Mouse (Mus musculus): ENCODE results near the gene Atad1.
"Not testable (repeated sequence)": the region's sequence is repeated elsewhere in the genome, so short reads cannot be mapped to it uniquely, and the experiment has no call there.

The Atad1 gene

GRCm38 (mm10) chr19:32739686-32740085 is at the start of gene Atad1:
Gene Atad1, minus strand, starts transcription at chr19:32739786.
- DNase-seq (ENCODE audit: low spot score in 2 of 2), result no peak

DNA sequence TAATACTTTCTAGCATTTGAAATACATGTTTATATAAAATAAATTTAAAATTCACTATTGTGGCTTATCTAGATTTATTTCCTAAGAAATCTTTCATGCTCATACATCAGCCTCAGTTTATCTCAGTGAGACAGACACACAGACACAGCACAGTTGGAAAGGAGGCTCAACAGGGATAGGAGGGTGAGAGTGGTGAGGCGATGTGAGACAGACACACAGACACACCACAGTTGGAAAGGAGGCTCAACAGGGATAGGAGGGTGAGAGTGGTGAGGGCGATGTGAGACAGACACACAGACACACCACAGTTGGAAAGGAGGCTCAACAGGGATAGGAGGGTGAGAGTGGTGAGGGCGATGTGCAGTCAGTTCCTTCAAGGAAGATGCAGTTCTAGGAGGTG is 48.4 kb upstream of the Atad1 start:
- DNase-seq (ENCODE audit: low spot score in 2 of 2), result not testable (repeated sequence)

DNA sequence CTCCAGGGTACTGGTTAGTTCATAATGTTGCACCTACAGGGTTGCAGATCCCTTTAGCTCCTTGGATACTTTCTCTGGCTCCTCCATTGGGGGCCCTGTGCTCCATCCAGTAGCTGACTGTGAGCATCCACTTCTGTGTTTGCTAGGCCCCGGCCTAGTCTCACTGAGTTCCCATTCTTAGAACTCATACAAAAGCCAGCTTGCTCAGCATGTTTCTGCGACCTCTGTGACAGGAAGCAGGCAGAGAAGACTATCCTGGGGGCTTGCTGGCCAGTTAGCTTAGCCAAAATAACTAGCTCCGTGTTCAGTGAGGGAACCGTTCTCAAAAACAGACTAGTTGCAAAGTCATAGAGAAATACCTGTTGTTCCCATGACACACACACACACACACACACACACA is 47.8 kb upstream of the Atad1 start:
- peak; percentile 14 to 28 for DNase-seq (ENCODE audit: low spot score in 2 of 2)

DNA sequence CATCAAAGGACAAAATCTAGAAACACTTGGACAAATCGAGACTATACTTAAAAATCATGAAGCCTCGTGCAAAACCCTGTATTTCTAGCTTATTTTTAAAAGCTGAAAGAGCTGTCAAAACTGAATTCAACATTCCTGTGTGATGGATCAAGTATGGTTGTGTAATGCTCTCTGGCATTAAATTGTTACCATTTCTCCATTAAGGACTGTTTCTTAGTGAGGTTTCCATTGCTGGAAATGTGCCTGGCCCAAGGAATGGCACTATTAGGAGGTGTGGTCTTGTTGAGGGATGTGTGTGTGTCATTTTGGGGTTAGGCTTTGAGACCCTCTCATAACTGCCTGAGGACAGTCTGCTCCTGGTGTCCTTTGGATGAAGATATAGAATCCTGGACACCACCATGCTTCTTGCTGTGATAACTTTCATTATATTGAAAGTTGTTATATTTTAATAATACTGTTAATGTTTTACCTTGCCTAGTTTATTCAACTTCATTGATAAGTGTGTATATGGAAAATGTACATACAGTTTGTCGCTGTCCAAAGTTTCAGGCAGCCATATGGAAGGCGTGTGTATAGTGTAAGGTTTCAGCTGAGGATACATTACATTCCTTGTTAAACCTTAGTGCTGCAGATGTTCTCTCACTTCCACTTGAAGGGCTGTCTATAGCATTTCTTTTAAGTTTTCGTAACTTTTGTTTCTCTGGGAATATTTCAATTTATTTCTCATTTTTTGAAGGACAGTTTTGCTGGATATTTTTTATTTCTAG is 41.9 kb upstream of the Atad1 start:
- DNase-seq (ENCODE audit: low spot score in 2 of 2), result no peak

- DNase-seq (ENCODE audit: low spot score in 2 of 2), result no peak
These were observed 39.5 kb upstream of the Atad1 start for GRCm38 (mm10) chr19:32779131-32779530.

GRCm38 (mm10) chr19:32778411-32778810 is 38.8 kb upstream of the Atad1 start:
- no peak for DNase-seq (ENCODE audit: low spot score in 2 of 2)

DNA sequence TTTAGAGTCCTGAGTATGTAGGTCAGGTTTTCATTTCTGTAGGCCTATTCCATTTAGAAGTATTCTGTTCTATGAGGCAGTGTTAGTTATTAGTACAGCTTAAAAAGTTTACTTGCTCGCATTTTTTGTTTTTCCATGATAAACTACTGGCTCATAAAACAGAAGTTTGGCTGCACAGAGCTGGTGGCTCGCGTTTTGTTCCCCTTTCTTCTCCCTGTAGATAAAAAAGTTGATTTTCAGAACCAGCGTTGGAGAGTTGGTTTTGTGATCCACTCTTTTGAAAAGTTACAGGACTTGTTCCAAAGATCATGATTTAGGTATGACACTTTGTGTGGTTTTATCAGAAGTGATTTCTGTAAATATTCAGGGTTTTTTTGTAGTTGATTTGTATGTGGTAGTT is 22.9 kb upstream of the Atad1 start:
- no peak for DNase-seq (ENCODE audit: low spot score in 2 of 2)

DNA sequence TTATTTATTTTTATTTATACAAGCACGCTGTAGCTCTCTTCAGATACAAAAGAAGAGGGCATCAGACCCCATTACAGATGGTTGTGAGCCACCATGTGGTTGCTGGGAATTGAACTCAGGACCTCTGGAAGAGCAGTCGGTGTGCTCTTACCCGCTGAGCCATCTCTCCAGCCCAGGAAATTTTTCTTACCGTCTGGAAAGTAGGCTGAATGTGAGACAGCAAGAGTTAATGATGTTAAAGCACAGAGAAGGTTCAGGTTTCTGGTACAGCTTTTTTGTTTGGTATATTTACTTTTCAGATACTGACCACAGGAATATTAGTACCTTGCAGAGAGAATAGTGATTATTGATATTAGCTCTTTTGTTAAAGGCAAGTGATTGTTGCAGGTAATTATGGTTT is 21.6 kb upstream of the Atad1 start:
- no peak for DNase-seq (ENCODE audit: low spot score in 2 of 2)

DNA sequence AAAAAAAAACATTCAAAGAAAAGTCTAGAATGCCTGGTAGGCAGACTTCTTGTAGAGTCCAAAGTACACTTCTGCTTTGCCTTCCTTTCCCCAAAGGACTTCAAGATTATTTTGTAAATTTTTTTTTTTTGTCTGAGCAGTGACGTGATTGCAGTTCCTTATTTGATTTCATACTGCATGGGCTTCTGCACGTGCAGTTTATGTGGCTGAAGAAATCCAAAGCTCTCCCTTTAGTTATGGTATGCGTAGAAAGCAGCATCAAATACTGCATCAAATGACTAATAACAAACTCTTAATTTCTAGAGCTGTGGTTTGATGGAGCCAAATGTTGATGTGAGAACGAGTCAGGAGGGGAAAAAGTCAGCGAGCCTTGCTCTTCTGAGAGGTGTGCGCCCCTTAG is 20.9 kb upstream of the Atad1 start:
- DNase-seq (ENCODE audit: low spot score in 2 of 2), result peak in 1 of 2 experiments; percentile 44

GRCm38 (mm10) chr19:32759357-32760024 is 19.9 kb upstream of the Atad1 start:
- no peak for DNase-seq (ENCODE audit: low spot score in 2 of 2)

DNA sequence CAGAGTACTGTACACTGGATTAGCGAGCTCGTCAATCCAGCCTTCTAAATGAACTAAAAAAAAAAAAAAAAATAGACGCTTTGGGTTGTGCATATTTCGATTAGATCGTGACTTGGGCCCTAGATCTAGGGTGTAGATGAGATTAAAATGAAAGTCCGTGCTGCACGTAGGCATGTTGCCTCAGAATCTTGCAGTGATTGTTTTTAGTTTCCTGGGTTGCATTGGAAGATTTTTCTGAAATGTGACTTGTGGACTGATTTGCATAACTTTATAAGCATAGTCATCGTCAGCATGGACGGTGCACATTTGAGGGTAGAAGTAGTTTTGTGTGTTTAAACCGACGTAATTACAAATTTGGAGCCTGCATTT is 19.2 kb upstream of the Atad1 start:
- no peak for DNase-seq (ENCODE audit: low spot score in 2 of 2)

DNA sequence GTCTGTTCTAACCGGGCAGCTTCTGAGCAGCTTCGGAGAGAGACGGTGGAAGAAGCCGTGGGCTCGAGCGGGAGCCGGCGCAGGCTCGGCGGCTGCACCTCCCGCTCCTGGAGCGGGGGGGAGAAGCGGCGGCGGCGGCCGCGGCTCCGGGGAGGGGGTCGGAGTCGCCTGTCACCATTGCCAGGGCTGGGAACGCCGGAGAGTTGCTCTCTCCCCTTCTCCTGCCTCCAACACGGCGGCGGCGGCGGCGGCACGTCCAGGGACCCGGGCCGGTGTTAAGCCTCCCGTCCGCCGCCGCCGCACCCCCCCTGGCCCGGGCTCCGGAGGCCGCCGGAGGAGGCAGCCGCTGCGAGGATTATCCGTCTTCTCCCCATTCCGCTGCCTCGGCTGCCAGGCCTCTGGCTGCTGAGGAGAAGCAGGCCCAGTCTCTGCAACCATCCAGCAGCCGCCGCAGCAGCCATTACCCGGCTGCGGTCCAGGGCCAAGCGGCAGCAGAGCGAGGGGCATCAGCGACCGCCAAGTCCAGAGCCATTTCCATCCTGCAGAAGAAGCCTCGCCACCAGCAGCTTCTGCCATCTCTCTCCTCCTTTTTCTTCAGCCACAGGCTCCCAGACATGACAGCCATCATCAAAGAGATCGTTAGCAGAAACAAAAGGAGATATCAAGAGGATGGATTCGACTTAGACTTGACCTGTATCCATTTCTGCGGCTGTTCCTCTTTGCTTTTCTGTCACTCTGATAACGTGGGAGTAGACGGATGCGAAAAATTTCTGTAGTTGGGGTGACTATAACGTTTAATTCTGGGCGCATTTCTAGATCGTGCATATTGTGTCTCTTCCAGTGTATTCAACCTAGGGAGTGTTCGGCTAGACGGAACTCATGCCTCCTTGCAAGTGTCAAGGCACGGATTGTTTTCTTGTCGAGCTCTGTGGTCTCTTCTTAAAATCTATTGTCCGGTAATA is 18.5 kb upstream of the Atad1 start:
- peak; percentile 39 to 48 for DNase-seq (ENCODE audit: low spot score in 2 of 2)

- peak; percentile 94 to 95 for DNase-seq (ENCODE audit: low spot score in 2 of 2)
These were observed 17.5 kb upstream of the Atad1 start, which contains the start of gene Pten for GRCm38 (mm10) chr19:32756900-32757725. Gene Pten, plus strand, starts transcription at chr19:32757497.

- peak in 1 of 2 experiments; percentile 66 for DNase-seq (ENCODE audit: low spot score in 2 of 2)
These were observed 17.0 kb upstream of the Atad1 start for GRCm38 (mm10) chr19:32756636-32756899.

DNA sequence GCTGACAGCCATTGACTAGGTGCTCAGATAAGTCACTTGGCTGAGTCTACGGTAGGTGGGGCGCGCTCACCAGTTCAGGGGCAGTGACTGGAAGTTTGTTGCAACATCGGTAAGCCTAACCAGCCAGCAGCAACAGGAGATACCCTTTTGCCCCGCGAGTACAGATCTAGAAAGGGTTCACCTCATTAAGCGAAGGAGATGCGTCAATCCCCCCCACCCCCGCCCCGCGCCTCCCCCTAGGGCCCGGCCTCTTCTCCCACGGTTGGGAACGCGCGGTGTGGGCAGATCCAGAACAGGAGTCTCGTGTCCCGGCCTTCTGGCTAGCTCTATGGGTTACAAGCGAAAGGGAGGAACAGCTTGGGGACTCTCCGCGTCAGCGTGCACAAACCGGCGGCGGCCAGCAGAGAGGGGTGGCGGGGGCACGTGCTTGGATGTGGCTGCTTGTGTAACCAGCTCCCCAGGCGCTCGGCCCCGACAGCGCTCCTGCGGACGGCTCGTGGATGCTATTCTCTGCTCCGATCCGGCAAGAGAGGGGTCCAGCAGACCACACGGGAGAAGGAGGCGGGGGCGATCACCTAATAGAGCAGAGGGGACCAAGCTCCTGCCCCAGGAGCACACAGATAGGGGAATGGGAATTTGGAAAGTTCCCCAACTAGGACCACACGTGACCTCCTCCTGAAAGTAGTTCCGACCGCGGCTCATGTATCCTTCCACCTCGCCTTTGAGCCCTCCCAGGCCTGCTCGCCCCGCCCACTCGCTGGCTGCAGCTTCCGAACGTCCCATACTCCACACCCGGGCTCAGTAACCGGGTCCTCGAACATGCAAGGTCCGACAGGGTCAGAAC is 16.4 kb upstream of the Atad1 start:
- DNase-seq (ENCODE audit: low spot score in 2 of 2), result peak; percentile 97

GRCm38 (mm10) chr19:32755104-32755791 is 15.7 kb upstream of the Atad1 start:
- peak in 1 of 2 experiments; percentile 14 for DNase-seq (ENCODE audit: low spot score in 2 of 2)

DNA sequence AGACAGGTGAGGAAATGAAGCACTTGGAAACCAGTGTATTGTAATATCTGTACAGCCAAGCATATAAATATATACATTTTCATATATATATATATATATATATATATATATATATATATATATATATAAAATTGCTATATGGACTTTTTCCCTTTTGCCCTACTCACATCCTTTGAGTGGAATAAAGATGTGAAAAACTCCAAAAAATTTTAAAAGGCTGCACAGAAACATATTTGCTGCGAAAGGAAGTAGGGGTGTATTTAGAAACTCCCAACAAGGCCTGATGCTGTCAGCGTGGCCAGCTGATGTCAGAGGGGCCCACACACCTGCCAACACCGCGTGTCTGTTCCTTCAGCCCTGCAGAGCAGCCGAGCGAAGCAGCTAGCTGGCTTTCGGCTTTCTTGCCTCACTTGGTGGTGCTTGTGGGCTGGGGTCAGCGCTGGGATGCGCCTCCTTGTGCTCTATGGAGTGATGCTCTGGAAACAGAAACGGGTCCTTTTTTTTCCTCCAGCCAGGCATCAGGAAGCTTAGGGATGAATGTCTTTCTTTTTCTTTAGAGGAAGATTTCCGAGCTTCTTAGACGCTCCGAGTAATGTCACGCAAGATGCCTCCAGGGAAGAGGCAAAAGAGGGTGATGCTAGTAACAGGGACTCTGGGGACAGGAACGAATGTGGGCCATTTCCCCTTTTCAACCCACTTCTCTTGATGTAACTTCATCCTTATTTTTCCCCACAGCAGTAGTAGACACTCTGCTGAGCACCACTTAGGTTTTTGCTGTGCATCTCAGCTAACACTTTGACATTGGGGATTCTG is 14.8 kb upstream of the Atad1 start:
- no peak for DNase-seq (ENCODE audit: low spot score in 2 of 2)

- no peak for DNase-seq (ENCODE audit: low spot score in 2 of 2)
These were observed 13.8 kb upstream of the Atad1 start for GRCm38 (mm10) chr19:32753386-32753785.

- no peak for DNase-seq (ENCODE audit: low spot score in 2 of 2)
These were observed 12.8 kb upstream of the Atad1 start for GRCm38 (mm10) chr19:32752357-32752756.

Data from heart, adult 9 months (tissue).